Mouse (Mus musculus) C2C12 (cell line): Measurements from ENCODE around the gene Asrgl1. TPM values are rescaled to one million over a fixed set of nuclear protein-coding genes. Genes with fewer than 3 reads are reported as not detected.
"Not testable (repeated sequence)": the region's sequence is repeated elsewhere in the genome, so short reads cannot be mapped to it uniquely, and the experiment has no call there.

Experiments
- H3K27me3 ChIP-seq: one replicate; pipeline ENCODE4 v1.6.1; 2011; ENCODE audit not compliant: control insufficient read depth, insufficient read depth, insufficient read length
- H3K36me3 ChIP-seq: one replicate; pipeline ENCODE4 v1.6.1; 2011; ENCODE audit not compliant: control insufficient read depth, insufficient read depth
- H3K4me3 ChIP-seq: one replicate; pipeline ENCODE4 v1.5.1; 2011; ENCODE audit warnings: mild to moderate bottlenecking, control low read depth; ENCODE audit not compliant: poor library complexity, insufficient read depth, severe bottlenecking
- H3K79me2 ChIP-seq: one replicate; pipeline ENCODE4 v1.6.1; 2011; ENCODE audit not compliant: control insufficient read depth, insufficient read depth
- H3K79me3 ChIP-seq: one replicate; pipeline ENCODE4 v1.6.1; 2011; ENCODE audit warnings: low read depth, control low read depth
- H3ac ChIP-seq: one replicate; pipeline ENCODE3; 2011; ENCODE audit warnings: low read depth; ENCODE audit not compliant: control insufficient read depth, insufficient read length
- CEBPB ChIP-seq: IDR thresholded peaks from one replicate; pipeline ENCODE4 v1.6.1; 2011; ENCODE audit warnings: low read depth, mild to moderate bottlenecking, control low read depth, moderate library complexity
- CTCF ChIP-seq: IDR thresholded peaks from one replicate; pipeline ENCODE4 v1.5.1; 2011; ENCODE audit not compliant: control insufficient read depth, insufficient read depth, insufficient read length
- FOSL1 ChIP-seq: IDR thresholded peaks from one replicate; pipeline ENCODE4 v1.8.0; 2011; ENCODE audit warnings: mild to moderate bottlenecking, low read length; ENCODE audit not compliant: poor library complexity, insufficient read depth, severe bottlenecking
- MAX ChIP-seq: IDR thresholded peaks from one replicate; pipeline ENCODE4 v1.6.1; 2011; ENCODE audit warnings: mild to moderate bottlenecking, control low read depth
- MYOD1 ChIP-seq: IDR thresholded peaks from one replicate; pipeline ENCODE4 v1.6.1; 2011; ENCODE audit warnings: low read depth; ENCODE audit not compliant: control insufficient read depth, insufficient read length
- MYOG ChIP-seq: IDR thresholded peaks from one replicate; pipeline ENCODE4 v1.6.1; 2011; ENCODE audit not compliant: control insufficient read depth, insufficient read length; ENCODE audit errors: extremely low read depth
- USF1 ChIP-seq: IDR thresholded peaks from one replicate; pipeline ENCODE4 v1.6.1; 2011; ENCODE audit warnings: low read depth, mild to moderate bottlenecking, control low read depth, moderate library complexity
- polyA plus RNA-seq: library from polyadenylated mRNA; unstranded; fragments of >200 nt; fragmentation: generic; extraction: Trizol; gene quantifications from one replicate; pipeline ENCODE4 v1.2.1, GENCODE M21; 2012; ENCODE audit warnings: missing spikeins

The Asrgl1 gene
- polyA plus RNA-seq, 1 experiment = 4.1 TPM

DNA sequence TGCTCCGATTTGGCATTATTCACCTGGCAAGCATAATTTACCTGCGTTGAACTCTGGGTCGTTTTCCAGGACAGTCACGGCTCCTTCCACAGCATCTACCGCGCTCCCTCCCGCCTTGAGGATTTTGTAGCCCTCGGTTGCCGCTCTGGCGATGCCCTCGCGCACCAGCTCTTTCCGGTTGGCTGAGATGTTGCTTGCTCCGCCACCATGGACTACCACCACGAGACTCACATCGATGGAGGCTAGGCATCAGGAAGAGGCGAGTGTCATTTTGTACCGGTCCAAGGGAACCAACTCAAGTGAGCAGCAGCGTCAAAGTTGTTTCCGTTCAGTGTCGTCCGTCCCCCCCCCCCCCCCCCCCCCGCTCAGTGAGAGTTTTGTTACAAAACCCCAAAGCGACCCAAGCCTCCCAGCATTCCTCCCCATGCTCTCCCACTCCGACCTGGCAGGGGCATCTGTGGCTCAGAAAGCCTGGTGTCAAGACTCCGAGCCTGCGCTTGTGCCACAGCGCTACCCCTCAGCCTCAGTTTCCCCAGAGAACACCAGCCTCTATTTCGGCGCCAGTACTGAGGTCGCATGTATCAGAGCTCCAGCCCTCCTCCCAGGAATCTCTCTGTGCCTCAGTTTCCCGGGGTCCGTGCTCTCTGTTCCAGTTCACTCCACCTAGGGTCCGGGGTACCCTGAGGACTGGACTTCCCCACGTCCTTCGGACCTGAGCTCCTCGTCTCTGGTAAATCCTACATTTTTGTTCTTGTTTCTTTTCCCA lies 507 bp downstream of the Asrgl1 start:
- Histone ChIP-seq H3K79me3 (no peaks in the 10 kb centered on the region), H3ac (peak overlapping the region; percentile 70), H3K36me3 (no peaks in the 10 kb centered on the region), H3K27me3 (peaks cover 3% of the 10 kb centered on the region), H3K79me2 (no peaks in the 10 kb centered on the region), H3K4me3 (peak overlapping the region; percentile 65)
- no peak for TF ChIP-seq USF1
- TF ChIP-seq MYOD1 = no peak
- no peak for TF ChIP-seq CEBPB
- no peak for TF ChIP-seq FOSL1
- no peak for TF ChIP-seq MAX
- no peak for TF ChIP-seq CTCF
- no peak for TF ChIP-seq MYOG

DNA sequence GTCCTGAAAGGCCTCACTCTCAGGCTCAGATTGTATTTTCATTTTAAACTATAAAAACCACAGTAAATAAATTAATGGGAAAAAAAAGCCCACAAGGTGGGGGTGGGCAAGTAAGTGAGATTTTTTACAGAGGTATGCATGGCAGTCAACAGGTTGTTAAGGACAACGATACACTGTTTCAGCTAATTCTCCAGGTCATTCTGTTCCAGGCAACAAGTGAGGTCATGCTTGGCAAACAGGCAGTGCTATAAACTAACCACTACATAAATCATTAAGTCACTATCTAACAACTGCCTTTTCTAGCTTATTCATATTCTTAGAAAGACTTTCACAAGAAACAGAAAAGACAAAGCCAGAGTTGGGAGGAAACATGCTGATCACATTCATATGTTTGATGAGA lies 5.4 kb downstream of the Asrgl1 start:
- TF ChIP-seq CTCF = no peak
- no peak for TF ChIP-seq CEBPB
- no peak for TF ChIP-seq MYOD1
- TF ChIP-seq MAX = no peak
- no peak for TF ChIP-seq FOSL1
- TF ChIP-seq USF1 = no peak
- TF ChIP-seq MYOG = no peak
- no peak overlapping the region for H3ac ChIP-seq
- no peaks in the 10 kb centered on the region for H3K36me3 ChIP-seq
- no peaks in the 10 kb centered on the region for H3K79me2 ChIP-seq
- no peak overlapping the region for H3K4me3 ChIP-seq
- no peaks in the 10 kb centered on the region for H3K27me3 ChIP-seq
- no peaks in the 10 kb centered on the region for H3K79me3 ChIP-seq

- Histone ChIP-seq H3K79me3 (no peaks in the 10 kb centered on the region), H3ac (no peak overlapping the region), H3K27me3 (no peaks in the 10 kb centered on the region), H3K4me3 (no peak overlapping the region), H3K36me3 (no peaks in the 10 kb centered on the region), H3K79me2 (no peaks in the 10 kb centered on the region)
- TF ChIP-seq FOSL1 (no peak), MAX (no peak), USF1 (no peak), MYOD1 (no peak)
Measured at GRCm38 (mm10) chr19:9128499-9129194, 6.8 kb downstream of the Asrgl1 start.

GRCm38 (mm10) chr19:9123986-9124385 lies 11.4 kb downstream of the Asrgl1 start:
- not testable (repeated sequence) for H3K4me3 ChIP-seq, H3K27me3 ChIP-seq, H3K79me2 ChIP-seq, H3ac ChIP-seq, H3K36me3 ChIP-seq, H3K79me3 ChIP-seq

GRCm38 (mm10) chr19:9122390-9122789 lies 13.0 kb downstream of the Asrgl1 start:
- H3K4me3 ChIP-seq = no peak overlapping the region
- TF ChIP-seq FOSL1 = no peak
- no peak for TF ChIP-seq MYOG
- TF ChIP-seq MAX = no peak
- no peak for TF ChIP-seq CTCF
- TF ChIP-seq CEBPB = no peak
- TF ChIP-seq MYOD1 = no peak
- TF ChIP-seq USF1 = no peak
- no peak overlapping the region for H3ac ChIP-seq
- H3K79me3 ChIP-seq = no peaks in the 10 kb centered on the region
- H3K79me2 ChIP-seq = no peaks in the 10 kb centered on the region
- no peaks in the 10 kb centered on the region for H3K27me3 ChIP-seq
- no peaks in the 10 kb centered on the region for H3K36me3 ChIP-seq
